Mouse (Mus musculus): ENCODE results near the gene Ahdc1. TPM values are rescaled to one million over a fixed set of nuclear protein-coding genes. Genes with fewer than 3 reads are reported as not detected.

Ahdc1 gene
- polyA plus RNA-seq, 1 experiment from 2014 or later, result 7.5 TPM

DNA sequence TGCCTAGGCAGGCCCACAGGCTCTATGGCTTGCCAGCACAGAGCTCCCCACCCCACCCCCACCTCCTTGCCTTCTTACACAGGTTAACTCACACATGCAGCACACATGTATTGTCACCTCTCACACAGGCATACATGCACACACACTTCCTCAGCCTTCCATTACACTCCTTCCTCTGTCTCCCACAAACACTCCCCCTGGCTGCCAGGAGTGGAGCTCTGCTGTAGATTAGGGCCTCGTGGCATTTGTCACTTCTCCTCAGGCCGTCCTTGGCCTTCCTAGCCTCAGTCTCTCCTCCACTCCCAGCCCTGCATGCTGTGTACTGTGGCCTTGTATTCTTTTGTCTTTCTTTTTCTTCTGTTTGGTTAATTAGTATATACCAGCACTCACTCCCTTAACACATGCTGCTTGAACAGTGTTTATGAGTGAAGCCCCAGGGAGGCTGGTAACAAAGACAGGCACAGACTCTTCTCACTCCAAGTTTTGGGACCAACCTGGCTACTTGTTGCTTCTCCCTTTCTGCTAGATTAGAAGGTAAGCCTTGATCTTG, 15.8 kb downstream of the Ahdc1 start:
- Histone ChIP-seq H3K4me3 (ENCODE audit: low read depth, low read length) (no peak overlapping the region), H3K9ac (ENCODE audit: low read length) (no peak overlapping the region), H3K27me3 (ENCODE audit: control insufficient read depth, insufficient read depth, low read length) (no peaks in the 10 kb centered on the region), H3K4me2 (ENCODE audit: low read depth, low read length, severe bottlenecking) (no peak overlapping the region), H3K4me1 (replicated peaks; ENCODE audit: control insufficient read depth, insufficient read depth, low read length) (peaks cover 29% of the 10 kb centered on the region), H3K9me3 (ENCODE audit: control insufficient read depth, low read length) (no peaks in the 10 kb centered on the region), H3K27ac (ENCODE audit: low read depth, low read length) (no peak overlapping the region), H3K36me3 (ENCODE audit: control insufficient read depth, insufficient read depth, low read length) (no peaks in the 10 kb centered on the region)
- no peak for ATAC-seq (replicated peaks; ENCODE audit: low FRiP score)
- whole genome bisulfite sequencing, result 24% methylated on average over 2 of the region's 2 CpGs
- no peak for DNase-seq (ENCODE audit: low spot score)

DNA sequence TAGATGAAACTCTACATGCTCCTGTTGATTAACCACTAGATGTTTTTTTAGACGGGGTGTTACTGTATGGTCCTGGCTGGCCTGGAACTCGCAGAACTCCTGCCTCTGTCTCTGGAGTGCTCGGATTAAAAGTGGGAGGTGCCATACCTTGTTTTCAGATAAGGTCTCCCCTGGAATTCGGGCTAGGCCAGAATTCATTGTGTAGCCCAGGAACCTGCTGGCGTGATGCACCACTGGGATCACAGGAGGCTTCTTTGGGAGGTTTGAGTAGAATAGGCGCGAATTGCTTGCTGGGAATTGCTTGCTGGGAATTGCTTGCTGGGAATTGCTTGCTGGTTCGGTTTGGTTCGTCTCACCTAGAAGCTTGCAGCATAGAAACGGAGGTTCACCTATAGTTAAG, 16.7 kb downstream of the Ahdc1 start:
- no peaks in the 10 kb centered on the region for H3K27me3 ChIP-seq (ENCODE audit: control insufficient read depth, insufficient read depth, low read length)
- no peak overlapping the region for H3K9ac ChIP-seq (ENCODE audit: low read length)
- no peak overlapping the region for H3K4me3 ChIP-seq (ENCODE audit: low read depth, low read length)
- no peaks in the 10 kb centered on the region for H3K36me3 ChIP-seq (ENCODE audit: control insufficient read depth, insufficient read depth, low read length)
- no peak overlapping the region for H3K27ac ChIP-seq (ENCODE audit: low read depth, low read length)
- no peak overlapping the region for H3K4me2 ChIP-seq (ENCODE audit: low read depth, low read length, severe bottlenecking)
- ATAC-seq (replicated peaks; ENCODE audit: low FRiP score) (no peak), DNase-seq (ENCODE audit: low spot score) (no peak)
- peaks cover 21% of the 10 kb centered on the region for H3K4me1 ChIP-seq (replicated peaks; ENCODE audit: control insufficient read depth, insufficient read depth, low read length)
- 59% methylated on average over 10 of the region's 10 CpGs for WGBS
- no peaks in the 10 kb centered on the region for H3K9me3 ChIP-seq (ENCODE audit: control insufficient read depth, low read length)

DNA sequence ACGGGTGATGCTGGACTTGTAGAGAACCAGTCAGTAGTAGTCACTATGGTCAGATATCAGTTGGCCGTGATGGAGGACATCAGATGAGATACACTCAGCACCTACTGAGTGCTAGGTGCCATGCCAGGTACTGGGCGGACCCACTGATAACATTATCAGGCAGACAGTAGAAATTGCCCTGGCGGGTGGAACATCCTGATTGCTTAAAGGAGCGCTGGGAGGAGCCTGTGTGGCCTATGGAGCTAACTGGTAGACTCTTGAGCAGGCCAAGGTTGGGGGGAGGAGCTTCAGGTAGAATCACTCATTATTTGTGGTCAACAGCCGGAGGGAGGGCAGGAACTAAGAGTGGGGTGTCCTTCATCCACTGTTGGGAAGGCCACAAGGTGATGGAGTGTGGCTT, 17.1 kb downstream of the Ahdc1 start:
- Histone ChIP-seq H3K4me3 (ENCODE audit: low read depth, low read length) (no peak overlapping the region), H3K9ac (ENCODE audit: low read length) (no peak overlapping the region), H3K9me3 (ENCODE audit: control insufficient read depth, low read length) (no peaks in the 10 kb centered on the region), H3K4me2 (ENCODE audit: low read depth, low read length, severe bottlenecking) (no peak overlapping the region), H3K27me3 (ENCODE audit: control insufficient read depth, insufficient read depth, low read length) (no peaks in the 10 kb centered on the region), H3K36me3 (ENCODE audit: control insufficient read depth, insufficient read depth, low read length) (no peaks in the 10 kb centered on the region), H3K27ac (ENCODE audit: low read depth, low read length) (no peak overlapping the region), H3K4me1 (replicated peaks; ENCODE audit: control insufficient read depth, insufficient read depth, low read length) (peaks cover 16% of the 10 kb centered on the region)
- no peak for DNase-seq (ENCODE audit: low spot score)
- no peak for ATAC-seq (replicated peaks; ENCODE audit: low FRiP score)
- 90% methylated on average over 6 of the region's 6 CpGs for WGBS

DNA sequence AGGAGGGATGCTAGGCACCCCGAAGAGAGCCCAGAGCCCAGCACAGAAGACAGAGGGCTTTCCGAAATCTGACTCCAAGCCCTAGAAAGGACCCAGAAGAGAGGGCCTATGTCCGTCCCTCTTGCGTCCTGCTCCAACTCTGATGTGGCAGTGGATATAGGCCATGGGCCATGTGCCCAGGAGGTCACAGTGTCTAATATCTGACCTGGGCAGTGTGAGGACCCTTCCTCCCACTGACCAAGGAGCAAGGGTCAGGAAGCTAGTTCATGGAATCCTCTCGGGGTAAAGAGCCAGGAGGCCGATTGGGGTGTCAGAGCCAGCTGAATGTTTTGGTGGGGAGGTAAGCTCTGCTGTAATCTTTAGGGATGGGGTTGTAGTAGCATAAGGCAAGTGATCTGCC, 17.8 kb downstream of the Ahdc1 start:
- WGBS, result 95% methylated on average over 6 of the region's 6 CpGs

DNA sequence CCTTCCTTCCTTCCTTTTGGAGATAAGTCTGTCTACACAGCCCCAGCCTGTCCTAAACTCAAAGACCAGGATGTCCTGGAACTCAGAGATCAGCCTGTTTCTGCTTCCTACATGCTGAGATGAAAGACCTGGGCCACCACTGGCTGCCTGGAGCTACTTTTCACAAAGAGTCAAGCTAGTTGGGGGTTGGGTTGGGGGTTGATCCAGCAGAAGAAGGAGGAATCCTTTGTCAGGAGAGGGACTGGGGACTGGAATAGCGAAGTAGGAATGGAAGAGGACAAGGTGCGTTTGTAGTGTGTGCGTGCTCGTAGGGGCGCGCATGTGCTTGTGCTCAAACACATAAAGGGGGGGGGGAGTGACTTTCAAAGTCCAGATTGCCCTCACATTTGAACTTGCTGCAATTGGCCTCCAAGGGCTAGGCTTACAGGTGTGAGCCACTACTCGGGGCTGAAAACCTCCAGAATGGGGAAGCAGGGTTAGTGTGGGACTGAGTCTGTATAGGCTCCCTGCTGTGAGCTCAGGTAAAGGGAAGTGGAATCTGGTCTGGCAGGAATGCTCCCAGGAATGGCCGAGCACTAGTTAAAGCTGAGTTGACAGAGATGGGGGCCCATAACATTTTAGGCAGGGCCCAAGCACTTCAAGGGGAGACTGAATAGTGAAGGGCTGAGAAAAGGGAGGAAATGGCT, 21.5 kb downstream of the Ahdc1 start:
- peaks cover 6% of the 10 kb centered on the region for H3K27me3 ChIP-seq (ENCODE audit: control insufficient read depth, insufficient read depth, low read length)
- no peak overlapping the region for H3K9ac ChIP-seq (ENCODE audit: low read length)
- no peaks in the 10 kb centered on the region for H3K4me1 ChIP-seq (replicated peaks; ENCODE audit: control insufficient read depth, insufficient read depth, low read length)
- no peak overlapping the region for H3K27ac ChIP-seq (ENCODE audit: low read depth, low read length)
- no peak for ATAC-seq (replicated peaks; ENCODE audit: low FRiP score)
- H3K4me3 ChIP-seq (ENCODE audit: low read depth, low read length), result no peak overlapping the region
- DNase-seq (ENCODE audit: low spot score), result no peak
- no peaks in the 10 kb centered on the region for H3K36me3 ChIP-seq (ENCODE audit: control insufficient read depth, insufficient read depth, low read length)
- 90% methylated on average over 8 of the region's 8 CpGs for WGBS
- H3K9me3 ChIP-seq (ENCODE audit: control insufficient read depth, low read length), result no peaks in the 10 kb centered on the region
- H3K4me2 ChIP-seq (ENCODE audit: low read depth, low read length, severe bottlenecking), result no peak overlapping the region

More for the DNA sequence above, 17.8 kb downstream of the Ahdc1 start:
- Histone ChIP-seq H3K27me3 (ENCODE audit: control insufficient read depth, insufficient read depth, low read length) (no peaks in the 10 kb centered on the region), H3K4me3 (ENCODE audit: low read depth, low read length) (no peak overlapping the region), H3K27ac (ENCODE audit: low read depth, low read length) (no peak overlapping the region), H3K9me3 (ENCODE audit: control insufficient read depth, low read length) (no peaks in the 10 kb centered on the region), H3K4me1 (replicated peaks; ENCODE audit: control insufficient read depth, insufficient read depth, low read length) (peaks cover 14% of the 10 kb centered on the region), H3K36me3 (ENCODE audit: control insufficient read depth, insufficient read depth, low read length) (no peaks in the 10 kb centered on the region), H3K9ac (ENCODE audit: low read length) (no peak overlapping the region), H3K4me2 (ENCODE audit: low read depth, low read length, severe bottlenecking) (no peak overlapping the region)
- DNase-seq (ENCODE audit: low spot score), result no peak
- ATAC-seq (replicated peaks; ENCODE audit: low FRiP score), result no peak

DNA sequence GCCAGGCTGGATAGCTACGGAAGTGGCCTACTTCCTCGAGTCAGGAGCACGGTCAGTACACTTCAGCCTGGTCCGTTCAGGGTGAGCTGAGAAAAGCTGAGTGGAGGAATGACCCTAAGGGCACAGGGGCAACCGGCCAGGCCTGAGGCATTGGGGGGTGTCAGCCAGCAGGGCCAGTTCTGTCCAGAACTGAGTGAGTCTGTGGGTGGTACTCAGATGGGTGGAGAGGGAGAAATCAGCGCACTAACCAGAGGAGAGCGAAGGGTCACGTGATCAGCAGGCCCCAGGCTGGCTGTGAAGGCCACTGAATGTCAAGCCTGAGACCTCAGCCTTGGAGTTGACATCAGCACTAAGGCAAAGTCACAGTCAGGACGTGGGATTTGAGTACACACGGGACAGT, 23.4 kb downstream of the Ahdc1 start:
- H3K36me3 ChIP-seq (ENCODE audit: control insufficient read depth, insufficient read depth, low read length), result no peaks in the 10 kb centered on the region
- ATAC-seq (replicated peaks; ENCODE audit: low FRiP score), result no peak
- peaks cover 12% of the 10 kb centered on the region for H3K27me3 ChIP-seq (ENCODE audit: control insufficient read depth, insufficient read depth, low read length)
- H3K4me3 ChIP-seq (ENCODE audit: low read depth, low read length), result no peak overlapping the region
- H3K4me1 ChIP-seq (replicated peaks; ENCODE audit: control insufficient read depth, insufficient read depth, low read length), result peaks cover 16% of the 10 kb centered on the region
- 85% methylated on average over 10 of the region's 10 CpGs for WGBS
- H3K9me3 ChIP-seq (ENCODE audit: control insufficient read depth, low read length), result no peaks in the 10 kb centered on the region
- no peak overlapping the region for H3K27ac ChIP-seq (ENCODE audit: low read depth, low read length)
- DNase-seq (ENCODE audit: low spot score), result no peak
- no peak overlapping the region for H3K4me2 ChIP-seq (ENCODE audit: low read depth, low read length, severe bottlenecking)
- H3K9ac ChIP-seq (ENCODE audit: low read length), result no peak overlapping the region

DNA sequence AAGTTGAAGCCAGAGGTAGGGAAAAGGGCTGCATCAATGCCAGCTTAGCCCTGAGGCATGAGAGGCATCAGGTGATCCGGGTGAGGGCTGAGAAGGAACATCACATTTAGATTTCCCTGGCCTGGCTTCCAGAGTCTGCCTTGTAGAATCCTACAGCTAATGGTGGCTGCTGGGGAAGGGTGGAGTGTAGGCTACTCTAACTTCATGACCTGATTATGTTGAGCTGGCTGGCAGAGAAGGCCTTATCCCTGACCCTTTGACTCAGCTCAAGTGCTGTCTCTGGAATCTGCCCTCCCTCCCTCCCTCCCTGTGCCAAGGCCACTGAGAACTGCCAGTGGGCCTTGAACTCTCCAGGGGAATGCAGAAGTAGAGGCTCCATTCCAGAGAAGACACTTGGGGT, 24.4 kb downstream of the Ahdc1 start:
- DNase-seq (ENCODE audit: low spot score) (no peak), ATAC-seq (replicated peaks; ENCODE audit: low FRiP score) (no peak)
- no peaks in the 10 kb centered on the region for H3K36me3 ChIP-seq (ENCODE audit: control insufficient read depth, insufficient read depth, low read length)
- 95% methylated on average over 1 of the region's 1 CpGs for WGBS
- no peaks in the 10 kb centered on the region for H3K9me3 ChIP-seq (ENCODE audit: control insufficient read depth, low read length)
- H3K27ac ChIP-seq (ENCODE audit: low read depth, low read length), result no peak overlapping the region
- H3K9ac ChIP-seq (ENCODE audit: low read length), result no peak overlapping the region
- H3K27me3 ChIP-seq (ENCODE audit: control insufficient read depth, insufficient read depth, low read length), result peaks cover 20% of the 10 kb centered on the region
- H3K4me2 ChIP-seq (ENCODE audit: low read depth, low read length, severe bottlenecking), result no peak overlapping the region
- no peak overlapping the region for H3K4me3 ChIP-seq (ENCODE audit: low read depth, low read length)
- H3K4me1 ChIP-seq (replicated peaks; ENCODE audit: control insufficient read depth, insufficient read depth, low read length), result peaks cover 23% of the 10 kb centered on the region

DNA sequence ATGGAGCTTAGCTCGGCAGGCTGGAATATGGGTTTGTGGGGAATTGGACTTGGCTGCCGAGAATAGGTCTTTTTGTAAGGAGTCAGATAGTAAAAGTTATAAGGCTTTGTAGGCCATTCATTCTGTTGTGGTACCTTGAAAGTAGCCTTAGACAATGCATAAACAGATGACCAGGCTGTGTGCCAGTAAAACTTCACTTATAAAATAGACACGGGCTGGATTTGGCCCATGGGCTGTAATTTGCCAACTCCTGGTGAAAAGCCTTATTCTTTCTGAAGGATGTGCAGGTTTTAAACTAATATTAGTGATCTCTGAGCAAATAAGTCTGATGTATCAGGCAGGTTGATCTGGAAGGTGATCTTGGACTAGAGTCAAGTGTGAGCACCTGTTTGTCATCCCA, 24.9 kb downstream of the Ahdc1 start:
- ATAC-seq (replicated peaks; ENCODE audit: low FRiP score) (no peak), DNase-seq (ENCODE audit: low spot score) (no peak)
- Histone ChIP-seq H3K36me3 (ENCODE audit: control insufficient read depth, insufficient read depth, low read length) (no peaks in the 10 kb centered on the region), H3K27ac (ENCODE audit: low read depth, low read length) (no peak overlapping the region), H3K4me2 (ENCODE audit: low read depth, low read length, severe bottlenecking) (no peak overlapping the region), H3K4me1 (replicated peaks; ENCODE audit: control insufficient read depth, insufficient read depth, low read length) (peaks cover 24% of the 10 kb centered on the region), H3K4me3 (ENCODE audit: low read depth, low read length) (no peak overlapping the region), H3K9me3 (ENCODE audit: control insufficient read depth, low read length) (no peaks in the 10 kb centered on the region), H3K9ac (ENCODE audit: low read length) (no peak overlapping the region), H3K27me3 (ENCODE audit: control insufficient read depth, insufficient read depth, low read length) (peaks cover 24% of the 10 kb centered on the region)
- 90% methylated on average over 3 of the region's 3 CpGs for WGBS

DNA sequence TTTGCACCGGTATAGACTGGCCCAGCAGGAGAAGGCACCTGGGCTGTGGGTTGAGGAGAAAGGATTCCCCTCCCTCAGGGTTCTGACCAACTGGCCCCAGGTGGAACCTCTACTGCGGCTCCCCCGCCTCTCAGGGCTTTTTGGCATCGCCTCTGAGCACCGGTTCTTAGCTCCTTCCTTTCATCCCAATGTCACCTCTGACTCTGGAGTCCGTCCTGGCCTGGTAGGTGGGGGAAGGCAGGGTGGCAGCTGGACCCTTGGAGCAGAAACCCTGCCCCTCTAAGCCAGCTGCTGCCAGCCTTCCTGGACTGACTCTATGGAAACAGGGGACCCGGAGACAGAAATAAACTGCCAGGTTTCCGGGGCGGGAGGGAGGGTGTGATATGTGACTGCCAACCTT, 26.2 kb downstream of the Ahdc1 start:
- H3K27ac ChIP-seq (ENCODE audit: low read depth, low read length), result no peak overlapping the region
- no peak for DNase-seq (ENCODE audit: low spot score)
- no peaks in the 10 kb centered on the region for H3K9me3 ChIP-seq (ENCODE audit: control insufficient read depth, low read length)
- H3K4me1 ChIP-seq (replicated peaks; ENCODE audit: control insufficient read depth, insufficient read depth, low read length), result peaks cover 29% of the 10 kb centered on the region
- no peak for ATAC-seq (replicated peaks; ENCODE audit: low FRiP score)
- no peak overlapping the region for H3K4me3 ChIP-seq (ENCODE audit: low read depth, low read length)
- no peak overlapping the region for H3K9ac ChIP-seq (ENCODE audit: low read length)
- no peak overlapping the region for H3K4me2 ChIP-seq (ENCODE audit: low read depth, low read length, severe bottlenecking)
- WGBS, result 47% methylated on average over 8 of the region's 9 CpGs
- no peaks in the 10 kb centered on the region for H3K36me3 ChIP-seq (ENCODE audit: control insufficient read depth, insufficient read depth, low read length)
- H3K27me3 ChIP-seq (ENCODE audit: control insufficient read depth, insufficient read depth, low read length), result peaks cover 24% of the 10 kb centered on the region

Measured in forebrain, embryonic 11.5 days (tissue).